Mouse (Mus musculus) heart, postnatal 0 days (tissue): ENCODE measurements around the gene Agap2.

Experiments used
- CTCF ChIP-seq: IDR thresholded peaks from 2 replicates; pipeline ENCODE4 v1.5.1; 2016; ENCODE audit warnings: antibody characterized with exemption, control low read depth, low read depth
- EP300 ChIP-seq: IDR thresholded peaks from 2 replicates; pipeline ENCODE4 v1.6.1; 2016; ENCODE audit warnings: antibody characterized with exemption, low read depth

DNA sequence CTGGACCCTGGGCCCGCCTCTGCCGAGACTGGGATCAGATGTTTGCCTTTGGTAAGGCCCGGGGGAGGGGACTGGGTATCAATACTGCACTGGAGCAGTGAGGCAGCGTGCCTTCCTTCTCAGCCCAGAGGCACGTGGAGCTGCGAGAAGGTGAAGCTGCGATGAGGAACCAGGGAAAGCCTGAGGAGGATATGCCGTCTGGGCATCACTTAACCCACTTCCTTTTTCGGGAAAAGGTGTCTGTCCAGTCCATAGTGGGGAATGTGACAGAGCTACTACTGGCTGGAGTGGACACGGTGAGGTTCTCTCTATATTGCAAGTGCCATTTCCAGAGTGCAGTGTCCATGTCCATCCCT is 25.0 kb upstream of the Agap2 start:
- TF ChIP-seq CTCF (no peak), EP300 (no peak)
